Mouse (Mus musculus): ENCODE data around the gene Aebp1. TPM values are rescaled to one million over a fixed set of nuclear protein-coding genes. Genes with fewer than 3 reads are reported as not detected.

Aebp1 gene
- polyA plus RNA-seq, 2 experiments: 3.3 to 4.2 TPM

GRCm38 (mm10) chr11:5897230-5897629, 35.5 kb downstream of the Aebp1 start:
- DNase-seq (ENCODE audit: low read depth in 3 of 3, low spot score in 3 of 3): no peak
- TF ChIP-seq EP300 (IDR thresholded peaks at IDR 0.05; ENCODE audit: low read depth): no peak
- TF ChIP-seq CTCF (IDR thresholded peaks at IDR 0.05; ENCODE audit: low read depth): no peak
- WGBS (ENCODE audit: insufficient replicate concordance): 8% methylated on average over 16 of the region's 16 CpGs
- Histone ChIP-seq H3K9me3 (ENCODE audit: control insufficient read depth, low read length) (no peaks in the 10 kb centered on the region), H3K36me3 (replicated peaks; ENCODE audit: control insufficient read depth, insufficient read depth, low read depth) (no peaks in the 10 kb centered on the region), H3K4me3 (ENCODE audit: insufficient read depth in 1 of 2, low read depth in 2 of 2, low read length in 2 of 2) (no peak overlapping the region), H3K27me3 (ENCODE audit: control insufficient read depth, insufficient read depth, low read length) (peaks cover 45% of the 10 kb centered on the region), H3K27ac (no peak overlapping the region), H3K4me1 (replicated peaks; ENCODE audit: control insufficient read depth in 2 of 2, insufficient read depth in 2 of 2, low read length in 1 of 2) (peaks cover 21 to 37% of the 10 kb centered on the region in 2 experiments), H3K4me2 (ENCODE audit: low read depth) (0 out of 2 replicates have a peak overlapping the region, but pooled peaks have one; percentile 2), H3K9ac (replicated peaks) (no peak overlapping the region)
- ATAC-seq (ENCODE audit: insufficient read depth): no peak

- no peak overlapping the region; the same call in 1 of the 2 replicates for H3K9ac ChIP-seq (replicated peaks)
- H3K27ac ChIP-seq: no peak overlapping the region
- no peak for ATAC-seq (ENCODE audit: insufficient read depth)
- H3K36me3 ChIP-seq (replicated peaks; ENCODE audit: control insufficient read depth, insufficient read depth, low read depth): no peaks in the 10 kb centered on the region
- no peak for DNase-seq (ENCODE audit: low read depth in 3 of 3, low spot score in 3 of 3)
- no peaks in the 10 kb centered on the region for H3K9me3 ChIP-seq (ENCODE audit: control insufficient read depth, low read length)
- 10% methylated on average over 10 of the region's 10 CpGs for WGBS (ENCODE audit: insufficient replicate concordance)
- peak overlapping the region; percentile 36 for H3K4me2 ChIP-seq (ENCODE audit: low read depth)
- H3K4me3 ChIP-seq (ENCODE audit: insufficient read depth in 1 of 2, low read depth in 2 of 2, low read length in 2 of 2): no peak overlapping the region
- TF ChIP-seq EP300 (IDR thresholded peaks at IDR 0.05; ENCODE audit: low read depth) (no peak), CTCF (IDR thresholded peaks at IDR 0.05; ENCODE audit: low read depth) (no peak)
- H3K4me1 ChIP-seq (replicated peaks; ENCODE audit: control insufficient read depth in 2 of 2, insufficient read depth in 2 of 2, low read length in 1 of 2): peaks cover 15 to 31% of the 10 kb centered on the region in 2 experiments
- peaks cover 51% of the 10 kb centered on the region for H3K27me3 ChIP-seq (ENCODE audit: control insufficient read depth, insufficient read depth, low read length)
Observed at GRCm38 (mm10) chr11:5897839-5898238, 36.1 kb downstream of the Aebp1 start.

GRCm38 (mm10) chr11:5898531-5898930, 36.8 kb downstream of the Aebp1 start, which contains the start of gene Myl7:
TSS of gene Myl7 (minus strand) at chr11:5898782.
- H3K9me3 ChIP-seq (ENCODE audit: control insufficient read depth, low read length): no peaks in the 10 kb centered on the region
- H3K4me1 ChIP-seq (replicated peaks; ENCODE audit: control insufficient read depth in 2 of 2, insufficient read depth in 2 of 2, low read length in 1 of 2): peaks cover 13 to 25% of the 10 kb centered on the region in 2 experiments
- H3K27me3 ChIP-seq (ENCODE audit: control insufficient read depth, insufficient read depth, low read length): peaks cover 57% of the 10 kb centered on the region
- H3K27ac ChIP-seq: no peak within 1 kb of the TSS
- H3K4me2 ChIP-seq (ENCODE audit: low read depth): peak within 1 kb of the TSS; percentile 36
- DNase-seq (ENCODE audit: low read depth in 3 of 3, low spot score in 3 of 3): no peak
- WGBS (ENCODE audit: insufficient replicate concordance): 15% methylated on average over 5 of the region's 5 CpGs
- TF ChIP-seq CTCF (IDR thresholded peaks at IDR 0.05; ENCODE audit: low read depth) (no peak), EP300 (IDR thresholded peaks at IDR 0.05; ENCODE audit: low read depth) (no peak)
- ATAC-seq (ENCODE audit: insufficient read depth): peak; percentile 68
- H3K4me3 ChIP-seq (ENCODE audit: insufficient read depth in 1 of 2, low read depth in 2 of 2, low read length in 2 of 2): no peak within 1 kb of the TSS
- no peak within 1 kb of the TSS; the same call in 1 of the 2 replicates for H3K9ac ChIP-seq (replicated peaks)
- no peaks in the 10 kb centered on the region for H3K36me3 ChIP-seq (replicated peaks; ENCODE audit: control insufficient read depth, insufficient read depth, low read depth)

GRCm38 (mm10) chr11:5899286-5899685, 37.5 kb downstream of the Aebp1 start:
- H3K4me2 ChIP-seq (ENCODE audit: low read depth): no peak overlapping the region
- ATAC-seq (ENCODE audit: insufficient read depth) (no peak), DNase-seq (ENCODE audit: low read depth in 3 of 3, low spot score in 3 of 3) (no peak)
- peaks cover 8 to 18% of the 10 kb centered on the region in 2 experiments for H3K4me1 ChIP-seq (replicated peaks; ENCODE audit: control insufficient read depth in 2 of 2, insufficient read depth in 2 of 2, low read length in 1 of 2)
- no peak overlapping the region for H3K4me3 ChIP-seq (ENCODE audit: insufficient read depth in 1 of 2, low read depth in 2 of 2, low read length in 2 of 2)
- no peak overlapping the region for H3K27ac ChIP-seq
- no peaks in the 10 kb centered on the region for H3K9me3 ChIP-seq (ENCODE audit: control insufficient read depth, low read length)
- TF ChIP-seq CTCF (IDR thresholded peaks at IDR 0.05; ENCODE audit: low read depth) (no peak), EP300 (IDR thresholded peaks at IDR 0.05; ENCODE audit: low read depth) (no peak)
- WGBS (ENCODE audit: insufficient replicate concordance): 82% methylated on average over 10 of the region's 10 CpGs
- H3K27me3 ChIP-seq (ENCODE audit: control insufficient read depth, insufficient read depth, low read length): peaks cover 57% of the 10 kb centered on the region
- H3K9ac ChIP-seq (replicated peaks): no peak overlapping the region
- no peaks in the 10 kb centered on the region for H3K36me3 ChIP-seq (replicated peaks; ENCODE audit: control insufficient read depth, insufficient read depth, low read depth)

- Histone ChIP-seq H3K4me2 (ENCODE audit: low read depth) (no peak overlapping the region), H3K4me3 (ENCODE audit: insufficient read depth in 1 of 2, low read depth in 2 of 2, low read length in 2 of 2) (no peak overlapping the region), H3K4me1 (replicated peaks; ENCODE audit: control insufficient read depth in 2 of 2, insufficient read depth in 2 of 2, low read length in 1 of 2) (peaks cover 8 to 12% of the 10 kb centered on the region in 2 experiments; a peak in 3 of 4 replicates), H3K9me3 (ENCODE audit: control insufficient read depth, low read length) (no peaks in the 10 kb centered on the region), H3K36me3 (replicated peaks; ENCODE audit: control insufficient read depth, insufficient read depth, low read depth) (no peaks in the 10 kb centered on the region), H3K27ac (no peak overlapping the region), H3K9ac (replicated peaks) (no peak overlapping the region), H3K27me3 (ENCODE audit: control insufficient read depth, insufficient read depth, low read length) (peaks cover 57% of the 10 kb centered on the region)
- TF ChIP-seq CTCF (IDR thresholded peaks at IDR 0.05; ENCODE audit: low read depth) (no peak), EP300 (IDR thresholded peaks at IDR 0.05; ENCODE audit: low read depth) (no peak)
- no peak for DNase-seq (ENCODE audit: low read depth in 3 of 3, low spot score in 3 of 3)
- no peak for ATAC-seq (ENCODE audit: insufficient read depth)
- 36% methylated on average over 3 of the region's 3 CpGs for WGBS (ENCODE audit: insufficient replicate concordance)
Observed at GRCm38 (mm10) chr11:5901320-5901719, 39.6 kb downstream of the Aebp1 start.

All from liver, embryonic 14.5 days (tissue).